Mouse (Mus musculus) MEL (cell line): ENCODE data around the gene Sh2d1b1. TPM values are rescaled to one million over a fixed set of nuclear protein-coding genes. Genes with fewer than 3 reads are reported as not detected.
"Not testable (repeated sequence)": the region's sequence is repeated elsewhere in the genome, so short reads cannot be mapped to it uniquely, and the experiment has no call there.

ENCODE experiments used
- DNase-seq: peaks from one replicate; pipeline ENCODE4 v3.0.0; 2011; ENCODE audit warnings: low read depth, low spot score
- H3K27ac ChIP-seq: 2 replicates; pipeline ENCODE4 v1.5.1; 2012; ENCODE audit warnings: low read depth, mild to moderate bottlenecking, control low read depth, low read length, moderate library complexity; ENCODE audit not compliant: control insufficient read depth
- H3K27me3 ChIP-seq, 2 experiments: fragments of 150-350 bp in 1 of 2; sonication (generic) in 1 of 2; 2 replicates each; pipeline ENCODE4 v1.6.1; 2012; ENCODE audit warnings: low read length in 2 of 2, mild to moderate bottlenecking in 2 of 2, improper control_type of control experiment in 1 of 2, moderate library complexity in 1 of 2; ENCODE audit not compliant: insufficient read depth in 2 of 2, control insufficient read depth in 1 of 2
- H3K36me3 ChIP-seq, 2 experiments: 2 replicates each; pipeline ENCODE4 v1.6.1; 2012 to 2014; ENCODE audit warnings: low read length in 2 of 2, improper control_type of control experiment in 1 of 2, inconsistent platforms in 1 of 2, mild to moderate bottlenecking in 1 of 2; ENCODE audit not compliant: insufficient read depth in 2 of 2, control insufficient read depth in 1 of 2
- H3K4me1 ChIP-seq, 2 experiments: fragments of 150-350 bp in 1 of 2; sonication (generic) in 1 of 2; 2 replicates each; pipeline ENCODE4 v1.6.1; 2012; ENCODE audit warnings: low read length in 2 of 2, improper control_type of control experiment in 1 of 2, mild to moderate bottlenecking in 1 of 2; ENCODE audit not compliant: insufficient read depth in 2 of 2, control insufficient read depth in 1 of 2
- H3K4me3 ChIP-seq, 2 experiments: fragments of 150-350 bp in 1 of 2; sonication (generic) in 1 of 2; 2 replicates each; pipeline ENCODE4 v1.5.1; 2012; ENCODE audit warnings: low read depth in 2 of 2, low read length in 2 of 2, mild to moderate bottlenecking in 2 of 2, moderate library complexity in 2 of 2, control low read depth in 1 of 2, improper control_type of control experiment in 1 of 2; ENCODE audit not compliant: control insufficient read depth in 1 of 2, insufficient read depth in 1 of 2
- H3K79me2 ChIP-seq: 2 replicates; pipeline ENCODE4 v1.6.1; 2012; ENCODE audit warnings: mild to moderate bottlenecking, low read length, moderate library complexity; ENCODE audit not compliant: control insufficient read depth, poor library complexity, insufficient read depth
- H3K9ac ChIP-seq: 2 replicates; pipeline ENCODE4 v1.6.1; 2012; ENCODE audit warnings: low read depth, mild to moderate bottlenecking, control low read depth, low read length, moderate library complexity; ENCODE audit not compliant: control insufficient read depth, poor library complexity, severe bottlenecking
- H3K9me3 ChIP-seq: fragments of 150-350 bp; sonication (generic); replicated peaks from 2 replicates; pipeline ENCODE4 v1.6.1; 2012; ENCODE audit warnings: mild to moderate bottlenecking, low read length, improper control_type of control experiment, moderate library complexity; ENCODE audit not compliant: insufficient read depth
- CHD1 ChIP-seq: IDR thresholded peaks from 2 replicates; pipeline ENCODE4 v1.6.1; 2012; ENCODE audit warnings: low read depth, mild to moderate bottlenecking, inconsistent platforms, low read length, improper control_type of control experiment
- CTCF ChIP-seq, 3 experiments: IDR thresholded peaks in 2 of 3; conservative IDR thresholded peaks in 1 of 3; 2 replicates each; pipeline ENCODE4 v1.5.1; 2011 to 2012; ENCODE audit warnings: low read length in 3 of 3, low read depth in 2 of 3, mild to moderate bottlenecking in 2 of 3, improper control_type of control experiment in 1 of 3, inconsistent platforms in 1 of 3, mixed read lengths in 1 of 3, moderate library complexity in 1 of 3; ENCODE audit not compliant: control insufficient read depth in 1 of 3, insufficient read depth in 1 of 3, poor library complexity in 1 of 3, severe bottlenecking in 1 of 3
- EP300 ChIP-seq, 2 experiments: IDR thresholded peaks; 2 replicates each; pipeline ENCODE4 v1.6.1; 2011; ENCODE audit warnings: improper control_type of control experiment in 2 of 2, low read length in 2 of 2, low read depth in 1 of 2, mild to moderate bottlenecking in 1 of 2
- MAX ChIP-seq: IDR thresholded peaks from 2 replicates; pipeline ENCODE4 v1.6.1; 2011; ENCODE audit warnings: low read length, improper control_type of control experiment
- MEF2A ChIP-seq: IDR thresholded peaks from 2 replicates; pipeline ENCODE4 v1.6.1; 2014; ENCODE audit warnings: low read depth, mild to moderate bottlenecking, inconsistent platforms, low read length, improper control_type of control experiment; ENCODE audit not compliant: poor library complexity, insufficient replicate concordance, severe bottlenecking; ENCODE audit errors: extremely low read depth
- MXI1 ChIP-seq: IDR thresholded peaks from 2 replicates; pipeline ENCODE4 v1.6.1; 2011; ENCODE audit warnings: mild to moderate bottlenecking, low read depth, low read length, improper control_type of control experiment
- MYB ChIP-seq: IDR thresholded peaks from 2 replicates; pipeline ENCODE4 v1.6.1; 2011; ENCODE audit warnings: mild to moderate bottlenecking, low read depth, low read length, improper control_type of control experiment
- MYC ChIP-seq: IDR thresholded peaks from 2 replicates; pipeline ENCODE4 v1.6.1; 2011; ENCODE audit warnings: low read depth, mild to moderate bottlenecking, low read length, improper control_type of control experiment, moderate library complexity
- NELFE ChIP-seq: IDR thresholded peaks from 2 replicates; pipeline ENCODE4 v1.6.1; 2011; ENCODE audit warnings: low read depth, low read length, improper control_type of control experiment
- POLR2AphosphoS5 ChIP-seq: IDR thresholded peaks from 2 replicates; pipeline ENCODE4 v1.6.1; 2012; ENCODE audit warnings: low read depth, borderline replicate concordance, mild to moderate bottlenecking, inconsistent platforms, low read length, moderate library complexity, mixed read lengths
- SMC3 ChIP-seq: IDR thresholded peaks from 2 replicates; pipeline ENCODE4 v1.6.1; 2011; ENCODE audit warnings: low read depth, low read length, improper control_type of control experiment
- TCF12 ChIP-seq: IDR thresholded peaks from 2 replicates; pipeline ENCODE4 v1.6.1; 2014; ENCODE audit warnings: low read depth, mild to moderate bottlenecking, inconsistent platforms, low read length, improper control_type of control experiment, moderate library complexity
- ZNF384 ChIP-seq: IDR thresholded peaks from 2 replicates; pipeline ENCODE4 v1.6.1; 2012; ENCODE audit warnings: low read depth, mild to moderate bottlenecking, inconsistent platforms, low read length, improper control_type of control experiment
- polyA plus RNA-seq, 2 experiments: library from polyadenylated mRNA; stranded (reverse) in 1 of 2; unstranded in 1 of 2; fragments of >175 nt in 1 of 2; fragments of >200 nt in 1 of 2; gene quantifications; 2 replicates each; pipeline versions ENCODE4 v1.2.1 to v1.2.4; 2012; ENCODE audit warnings: low replicate concordance in 2 of 2, low read depth in 1 of 2; ENCODE audit not compliant: insufficient read length in 2 of 2, insufficient read depth in 1 of 2, missing spikeins in 1 of 2
- total RNA-seq: library from RNA; depleted of rRNA; stranded (reverse); fragments of 300-350 nt; gene quantifications from 2 replicates; pipeline ENCODE4 v1.2.3, GENCODE M21; 2012; rRNA removed

Gene Sh2d1b1
- total RNA-seq (not detected in 2 replicates), polyA plus RNA-seq (not detected)

- Histone ChIP-seq H3K4me3 (no peak within 1 kb of the TSS), H3K27ac (no peak within 1 kb of the TSS), H3K27me3 (no peaks in the 10 kb centered on the region), H3K36me3 (no peaks in the 10 kb centered on the region), H3K79me2 (no peaks in the 10 kb centered on the region), H3K9me3 (no peaks in the 10 kb centered on the region), H3K4me1 (no peaks in the 10 kb centered on the region), H3K9ac (no peak within 1 kb of the TSS)
- DNase-seq: no peak
- TF ChIP-seq SMC3 (no peak), CHD1 (no peak), MYC (no peak), ZNF384 (no peak), MXI1 (no peak), TCF12 (no peak)
Observed at GRCm38 (mm10) chr1:170277016-170277415, at the start of gene Sh2d1b1. Sh2d1b1 (plus strand) TSS chr1:170277320.

- H3K9ac ChIP-seq, H3K27me3 ChIP-seq, H3K79me2 ChIP-seq, H3K9me3 ChIP-seq, H3K4me3 ChIP-seq, H3K4me1 ChIP-seq, H3K27ac ChIP-seq, H3K36me3 ChIP-seq, DNase-seq: not testable (repeated sequence)
Observed at GRCm38 (mm10) chr1:170232688-170233087, 44.4 kb upstream of the Sh2d1b1 start, which contains the start of gene Sh2d1b2. Sh2d1b2 (plus strand) TSS chr1:170232749.

DNA sequence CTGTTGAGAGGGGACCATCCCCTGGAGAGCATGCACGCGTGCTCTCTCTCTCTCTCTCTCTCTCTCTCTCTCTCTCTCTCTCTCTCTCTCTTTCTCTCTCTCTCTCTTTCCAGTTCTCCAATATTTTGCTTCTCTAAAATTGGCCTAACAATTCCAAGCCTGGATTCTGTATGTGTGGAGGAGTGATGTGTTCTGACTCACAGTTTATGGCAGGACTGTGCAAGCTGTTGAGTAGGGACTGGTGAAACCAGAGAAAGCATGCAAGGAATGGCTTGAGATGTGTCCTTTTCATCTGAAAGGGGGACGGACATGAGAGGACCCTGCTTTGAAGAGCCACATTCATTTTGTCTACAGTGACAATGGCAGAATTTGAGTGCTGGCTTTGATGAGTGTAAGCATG lies 32.1 kb upstream of the Sh2d1b1 start:
- Histone ChIP-seq H3K4me1 (no peaks in the 10 kb centered on the region), H3K27ac (no peak overlapping the region), H3K27me3 (no peaks in the 10 kb centered on the region), H3K4me3 (no peak overlapping the region), H3K79me2 (no peaks in the 10 kb centered on the region), H3K9me3 (no peaks in the 10 kb centered on the region), H3K9ac (no peak overlapping the region), H3K36me3 (no peaks in the 10 kb centered on the region)
- DNase-seq: no peak
- TF ChIP-seq TCF12 (no peak), MYB (no peak), POLR2AphosphoS5 (no peak), ZNF384 (no peak), MAX (no peak), EP300 (IDR thresholded peaks at IDR 0.05; ENCODE audit: low read depth in 1 of 2, low read length in 2 of 2) (no peak), CTCF (IDR thresholded peaks at IDR 0.05 in 2 of 3, conservative IDR thresholded peaks at IDR 0.05 in 1 of 3; ENCODE audit: control insufficient read depth in 1 of 3, insufficient read depth in 1 of 3, low read depth in 2 of 3, low read length in 3 of 3, poor library complexity in 1 of 3, severe bottlenecking in 1 of 3) (no peak), MXI1 (no peak), NELFE (no peak), MYC (no peak), MEF2A (no peak)
